Mouse (Mus musculus): ENCODE data around the gene Pde4d.

The Pde4d gene

GRCm38 (mm10) chr13:109318434-109318998 lies 868.8 kb downstream of the Pde4d start:
- no peak for DNase-seq

GRCm38 (mm10) chr13:109326061-109326460 lies 876.3 kb downstream of the Pde4d start:
- DNase-seq = no peak

- DNase-seq = no peak
These were observed 881.8 kb downstream of the Pde4d start for GRCm38 (mm10) chr13:109331563-109331962.

- no peak for DNase-seq
These were observed 892.2 kb downstream of the Pde4d start for GRCm38 (mm10) chr13:109341902-109342301.

- DNase-seq = no peak
These were observed 892.7 kb downstream of the Pde4d start for GRCm38 (mm10) chr13:109342469-109342868.

GRCm38 (mm10) chr13:109343596-109343995 lies 893.8 kb downstream of the Pde4d start:
- peak; percentile 84 to 85 for DNase-seq

GRCm38 (mm10) chr13:109347770-109348169 lies 898.0 kb downstream of the Pde4d start:
- DNase-seq = peak; percentile 96 to 98

GRCm38 (mm10) chr13:109348316-109348715 lies 898.6 kb downstream of the Pde4d start:
- peak in 1 of 2 experiments; percentile 22 for DNase-seq

GRCm38 (mm10) chr13:109350100-109350499 lies 900.4 kb downstream of the Pde4d start:
- DNase-seq = no peak

GRCm38 (mm10) chr13:109354017-109354416 lies 904.3 kb downstream of the Pde4d start:
- DNase-seq = no peak

- no peak for DNase-seq
These were observed 906.5 kb downstream of the Pde4d start for GRCm38 (mm10) chr13:109356252-109356651.

GRCm38 (mm10) chr13:109359994-109360393 lies 910.2 kb downstream of the Pde4d start:
- DNase-seq = no peak

GRCm38 (mm10) chr13:109362340-109362739 lies 912.6 kb downstream of the Pde4d start:
- no peak for DNase-seq

GRCm38 (mm10) chr13:109374465-109374864 lies 924.7 kb downstream of the Pde4d start:
- no peak for DNase-seq

- DNase-seq = no peak
These were observed 926.9 kb downstream of the Pde4d start for GRCm38 (mm10) chr13:109376681-109377080.

GRCm38 (mm10) chr13:109380149-109380548 lies 930.4 kb downstream of the Pde4d start:
- DNase-seq = no peak

- DNase-seq = peak; percentile 12 to 51
These were observed 939.0 kb downstream of the Pde4d start for GRCm38 (mm10) chr13:109388626-109389220.

GRCm38 (mm10) chr13:109402396-109402795 lies 952.6 kb downstream of the Pde4d start:
- DNase-seq = no peak

GRCm38 (mm10) chr13:109402936-109403335 lies 953.2 kb downstream of the Pde4d start:
- DNase-seq = no peak

GRCm38 (mm10) chr13:109406341-109406740 lies 956.6 kb downstream of the Pde4d start:
- no peak for DNase-seq

GRCm38 (mm10) chr13:109407371-109407770 lies 957.6 kb downstream of the Pde4d start:
- DNase-seq = peak; percentile 25 to 32

- DNase-seq = no peak
These were observed 970.7 kb downstream of the Pde4d start for GRCm38 (mm10) chr13:109420426-109420825.

GRCm38 (mm10) chr13:109424906-109425305 lies 975.2 kb downstream of the Pde4d start:
- no peak for DNase-seq

- no peak for DNase-seq
These were observed 975.8 kb downstream of the Pde4d start for GRCm38 (mm10) chr13:109425548-109425947.

GRCm38 (mm10) chr13:109426058-109426457 lies 976.3 kb downstream of the Pde4d start:
- DNase-seq = no peak

Measured in cerebellum, postnatal 14 days (tissue).